Mouse (Mus musculus): ENCODE results near the gene Pla2g5. TPM values are rescaled to one million over a fixed set of nuclear protein-coding genes. Genes with fewer than 3 reads are reported as not detected.

Gene Pla2g5
- total RNA-seq, 2 experiments from 2014 or later: 1.3 to 2.3 TPM

DNA sequence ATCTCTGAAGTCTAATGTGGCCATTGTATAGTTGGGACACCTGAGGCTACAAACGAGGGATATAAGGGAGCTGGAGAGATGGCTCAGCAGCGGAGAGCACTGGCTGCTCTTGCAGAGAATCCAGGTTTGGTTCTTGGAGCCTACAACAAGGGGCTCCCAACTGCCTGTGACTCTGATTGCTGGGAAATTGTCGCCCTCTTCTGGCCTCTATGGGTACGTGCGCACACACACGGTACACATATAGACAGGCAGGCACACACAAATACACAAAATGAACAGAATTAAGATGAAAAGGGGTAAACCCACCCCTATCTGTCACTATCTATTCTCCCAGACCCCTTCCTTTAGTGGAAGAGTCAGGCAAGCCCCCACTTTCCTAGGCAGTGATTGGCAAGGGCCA lies 110.7 kb downstream of the Pla2g5 start:
- DNase-seq (ENCODE audit: low spot score in 2 of 2): no peak

Other genes starting within 250 kb of the Pla2g5 start
- 1 to 10 TPM; 4.3 to 4.6 TPM for gene Vwa5b1, start 227.6 kb downstream of the Pla2g5 start, total RNA-seq (2021)
- under 1 TPM in 1 of 2 experiments, not detected in 1; 0.10 TPM for gene Pla2g2c, start 138.7 kb downstream of the Pla2g5 start, total RNA-seq (2021)
- 1 to 10 TPM; 1.0 to 2.3 TPM for gene Ubxn10, start 126.3 kb downstream of the Pla2g5 start, total RNA-seq (2021)
- 1 to 10 TPM; 1.8 to 2.3 TPM for gene Pla2g2f, start 105.9 kb downstream of the Pla2g5 start, total RNA-seq (2021)
- gene Pla2g2d, start 87.7 kb downstream of the Pla2g5 start, total RNA-seq (2021): under 1 TPM; 0.56 to 0.62 TPM
- not detected for gene Gm13030, start 10.5 kb upstream of the Pla2g5 start, total RNA-seq (2021)
- gene Pla2g2e, start 14.5 kb upstream of the Pla2g5 start, total RNA-seq (2021): not detected
- 10 to 100 TPM; 10.9 to 13.1 TPM for gene Otud3, start 50.5 kb upstream of the Pla2g5 start, total RNA-seq (2021)
- gene Rnf186, start 103.6 kb upstream of the Pla2g5 start, total RNA-seq (2021): not detected
- 1 to 10 TPM; 2.9 to 3.0 TPM for gene Tmco4, start 109.4 kb upstream of the Pla2g5 start, total RNA-seq (2021)
- 1 to 10 TPM; 6.5 to 7.6 TPM for gene Htr6, start 212.1 kb upstream of the Pla2g5 start, total RNA-seq (2021)
- gene Nbl1, start 229.5 kb upstream of the Pla2g5 start, total RNA-seq (2021): 10 to 100 TPM; 80.3 to 92.2 TPM